Mouse (Mus musculus) E14TG2a.4 (cell line): ENCODE measurements around the gene Ankfn1.

Source experiments
- CTCF ChIP-seq: conservative IDR thresholded peaks from 2 replicates; pipeline ENCODE4 v1.5.1; 2014; ENCODE audit warnings: low read length
- NANOG ChIP-seq: IDR thresholded peaks from 2 replicates; pipeline ENCODE4 v1.6.1; 2014; ENCODE audit warnings: borderline replicate concordance, low read length, mixed read lengths
- POU5F1 ChIP-seq: IDR thresholded peaks from 2 replicates; pipeline ENCODE4 v1.6.1; 2014; ENCODE audit warnings: low read length, borderline replicate concordance

DNA sequence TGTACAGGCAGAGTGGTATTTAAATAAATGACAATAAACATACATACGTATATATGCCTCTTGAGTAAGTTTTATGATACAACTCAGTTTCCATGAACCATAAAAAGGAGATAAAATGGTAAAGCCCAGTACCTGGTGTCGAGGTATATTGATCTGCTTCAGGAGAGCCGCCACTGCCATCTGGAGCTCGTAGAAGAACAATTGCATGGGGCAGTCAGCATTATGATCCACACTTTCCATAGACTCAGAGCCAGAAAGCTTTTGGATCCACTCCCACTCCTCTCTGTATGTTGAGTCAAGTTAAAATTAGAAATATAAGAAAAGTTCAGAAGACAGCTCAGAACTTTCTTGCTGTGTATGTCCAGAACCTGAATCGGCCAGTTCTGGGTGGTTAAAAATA is 354.8 kb downstream of the Ankfn1 start:
- TF ChIP-seq CTCF (no peak), POU5F1 (no peak), NANOG (no peak)
